Mouse (Mus musculus) forebrain, embryonic 10.5 days (tissue): ENCODE data around the gene Aff1. TPM values are rescaled to one million over a fixed set of nuclear protein-coding genes. Genes with fewer than 3 reads are reported as not detected.

Experiments
- DNase-seq: peaks from one replicate; pipeline ENCODE4 v3.0.0-alpha.2; 2017; ENCODE audit warnings: low spot score; ENCODE audit errors: extremely low spot score
- H3K27ac ChIP-seq: fragments of 300-500 bp; sonication (generic); 2 replicates; pipeline ENCODE4 v1.5.1; 2016; ENCODE audit warnings: mild to moderate bottlenecking
- H3K27me3 ChIP-seq: fragments of 300-500 bp; sonication (generic); 2 replicates; pipeline ENCODE4 v1.6.1; 2016; ENCODE audit warnings: mild to moderate bottlenecking; ENCODE audit not compliant: poor library complexity, severe bottlenecking
- H3K36me3 ChIP-seq: fragments of 300-500 bp; sonication (generic); replicated peaks from 2 replicates; pipeline ENCODE4 v1.6.1; 2016; ENCODE audit warnings: mild to moderate bottlenecking, moderate library complexity
- H3K4me1 ChIP-seq: fragments of 300-500 bp; sonication (generic); 2 replicates; pipeline ENCODE4 v1.6.1; 2016
- H3K4me3 ChIP-seq: fragments of 300-500 bp; sonication (generic); 2 replicates; pipeline ENCODE4 v1.5.1; 2016; ENCODE audit warnings: mild to moderate bottlenecking, moderate library complexity
- H3K9me3 ChIP-seq: fragments of 300-500 bp; sonication (generic); 2 replicates; pipeline ENCODE4 v1.6.1; 2016; ENCODE audit warnings: mild to moderate bottlenecking, moderate library complexity
- WGBS: fragments of 180-500 bp; shearing (Covaris S2); methylation state at CpG from one replicate; pipeline ENCODE4 v1.1.7; 2016; 5-methylcytosine and 5-hydroxymethylcytosine counted together
- polyA plus RNA-seq: library from polyadenylated mRNA; unstranded; fragments of >200 nt; fragmentation: Nextera tagmentation; extraction: Ambion mirVana; gene quantifications from 2 replicates; pipeline ENCODE4 v1.2.1, GENCODE M21; 2016

The Aff1 gene
- polyA plus RNA-seq, 1 experiment from 2014 or later, result 5.1 TPM

GRCm38 (mm10) chr5:103748343-103748742 lies 56.2 kb downstream of the Aff1 start:
- Histone ChIP-seq H3K9me3 (0 out of 2 replicates have a peak, but pooled peaks cover 4% of the 10 kb centered on the region), H3K27ac (no peak overlapping the region), H3K4me1 (peaks cover 17% of the 10 kb centered on the region), H3K27me3 (peaks cover 14% of the 10 kb centered on the region), H3K36me3 (no peaks in the 10 kb centered on the region), H3K4me3 (no peak overlapping the region)
- DNase-seq, result no peak

DNA sequence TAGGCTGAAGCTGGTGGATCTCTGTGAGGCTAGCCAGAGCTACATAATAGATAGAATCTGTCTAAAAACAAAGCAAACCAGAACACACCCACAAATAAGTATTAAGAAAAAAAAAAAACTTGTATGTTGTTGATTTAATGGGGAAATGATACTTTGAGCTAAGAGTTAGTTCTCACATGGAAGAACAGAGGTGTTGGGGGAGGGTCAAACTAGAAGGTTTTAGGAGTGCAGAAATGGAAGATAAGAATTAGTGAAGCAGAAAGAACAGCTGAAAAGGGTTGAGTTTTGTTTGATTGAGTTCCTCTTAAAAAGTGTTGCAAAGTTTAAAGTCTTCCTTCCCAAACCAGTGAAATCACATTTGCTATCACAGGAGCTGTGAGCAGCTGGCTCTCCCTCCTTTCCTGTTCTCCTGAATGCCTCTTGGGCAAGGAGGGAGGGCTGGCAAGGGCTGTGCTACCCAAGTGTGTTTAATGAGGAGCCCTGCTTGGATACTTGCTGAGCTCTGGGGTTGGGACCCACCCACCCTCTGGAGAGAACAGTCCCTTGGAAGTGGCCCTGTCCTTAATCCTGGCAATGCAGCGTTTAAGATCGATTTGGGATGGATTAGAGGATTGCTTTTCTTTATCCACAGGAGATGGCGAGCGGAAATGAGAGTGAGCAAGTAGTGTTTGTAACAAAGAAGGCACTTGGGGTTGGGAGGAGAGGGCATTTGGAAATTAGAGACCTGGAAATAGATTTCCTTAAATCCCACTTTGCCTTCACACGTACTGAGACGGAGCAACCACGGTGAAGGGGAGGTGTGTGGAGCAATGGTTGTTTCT lies 57.5 kb downstream of the Aff1 start:
- no peaks in the 10 kb centered on the region for H3K36me3 ChIP-seq
- 16% methylated on average over 7 of the region's 7 CpGs for WGBS
- no peak overlapping the region for H3K4me3 ChIP-seq
- H3K27me3 ChIP-seq, result peaks cover 14% of the 10 kb centered on the region
- peaks cover 18% of the 10 kb centered on the region for H3K4me1 ChIP-seq
- DNase-seq, result no peak
- H3K27ac ChIP-seq, result no peak overlapping the region
- 0 out of 2 replicates have a peak, but pooled peaks cover 4% of the 10 kb centered on the region for H3K9me3 ChIP-seq

GRCm38 (mm10) chr5:103752665-103753510 lies 60.7 kb downstream of the Aff1 start:
- H3K4me1 ChIP-seq, result peaks cover 33% of the 10 kb centered on the region
- peak; percentile 53 for DNase-seq
- 4% methylated on average over 23 of the region's 23 CpGs for WGBS
- H3K36me3 ChIP-seq, result peaks cover 3% of the 10 kb centered on the region; the same call in 1 of the 2 replicates
- peak overlapping the region; percentile 97 for H3K27ac ChIP-seq
- peaks cover 32% of the 10 kb centered on the region for H3K27me3 ChIP-seq
- peak overlapping the region; percentile 80 for H3K4me3 ChIP-seq
- H3K9me3 ChIP-seq, result peaks cover 3% of the 10 kb centered on the region; the same call in 1 of the 2 replicates

GRCm38 (mm10) chr5:103753511-103754329 lies 61.5 kb downstream of the Aff1 start:
- Histone ChIP-seq H3K27ac (peak overlapping the region; percentile 97), H3K36me3 (peaks cover 3% of the 10 kb centered on the region; the same call in 1 of the 2 replicates), H3K27me3 (peaks cover 32% of the 10 kb centered on the region), H3K9me3 (peaks cover 3% of the 10 kb centered on the region; the same call in 1 of the 2 replicates), H3K4me1 (peaks cover 41% of the 10 kb centered on the region), H3K4me3 (peak overlapping the region; percentile 80)
- under 1% methylated on average over 86 of the region's 86 CpGs for WGBS
- DNase-seq, result peak; percentile 86

- Histone ChIP-seq H3K36me3 (peaks cover 3% of the 10 kb centered on the region; the same call in 1 of the 2 replicates), H3K9me3 (peaks cover 3% of the 10 kb centered on the region; the same call in 1 of the 2 replicates), H3K4me1 (peaks cover 45% of the 10 kb centered on the region), H3K27me3 (peaks cover 32% of the 10 kb centered on the region), H3K4me3 (peak overlapping the region; percentile 80), H3K27ac (peak overlapping the region; percentile 97)
- 4% methylated on average over 41 of the region's 42 CpGs for WGBS
- DNase-seq, result peak; percentile 37
Observed at GRCm38 (mm10) chr5:103754330-103755134, 62.4 kb downstream of the Aff1 start.

- WGBS, result 49% methylated on average over 3 of the region's 3 CpGs
- H3K27me3 ChIP-seq, result peaks cover 32% of the 10 kb centered on the region
- peak overlapping the region; percentile 80 for H3K4me3 ChIP-seq
- H3K36me3 ChIP-seq, result peaks cover 3% of the 10 kb centered on the region; the same call in 1 of the 2 replicates
- peaks cover 3% of the 10 kb centered on the region; the same call in 1 of the 2 replicates for H3K9me3 ChIP-seq
- H3K4me1 ChIP-seq, result peaks cover 45% of the 10 kb centered on the region
- no peak for DNase-seq
- no peak overlapping the region; the same call in 1 of the 2 replicates for H3K27ac ChIP-seq
Observed at GRCm38 (mm10) chr5:103755135-103755487, 62.9 kb downstream of the Aff1 start.

- no peak for DNase-seq
- no peak overlapping the region for H3K4me3 ChIP-seq
- peaks cover 26% of the 10 kb centered on the region for H3K27me3 ChIP-seq
- WGBS, result 59% methylated on average over 6 of the region's 6 CpGs
- H3K9me3 ChIP-seq, result peaks cover 3% of the 10 kb centered on the region; the same call in 1 of the 2 replicates
- peaks cover 55% of the 10 kb centered on the region for H3K4me1 ChIP-seq
- H3K36me3 ChIP-seq, result peaks cover 3% of the 10 kb centered on the region; the same call in 1 of the 2 replicates
- H3K27ac ChIP-seq, result no peak overlapping the region
Observed at GRCm38 (mm10) chr5:103756231-103756714, 64.1 kb downstream of the Aff1 start.

DNA sequence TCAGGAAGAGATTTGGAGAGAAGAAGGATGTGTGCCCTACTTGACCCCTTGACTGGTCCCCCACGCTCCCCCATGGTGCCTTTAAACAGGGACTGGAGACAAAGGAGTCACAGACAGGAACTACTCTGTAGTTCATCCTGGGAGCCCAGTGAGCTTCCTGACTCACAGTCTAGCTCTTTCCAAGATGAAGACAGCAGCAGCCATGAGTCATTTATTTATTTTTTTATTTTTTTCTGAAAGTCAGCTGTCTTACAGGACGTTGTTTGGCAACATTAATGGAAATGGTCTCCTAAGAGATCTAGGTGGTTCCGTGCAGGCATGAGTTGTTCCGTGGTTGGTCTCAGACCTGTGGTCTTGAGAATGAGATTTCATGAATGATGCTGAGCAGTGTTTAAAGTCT lies 66.3 kb downstream of the Aff1 start:
- Histone ChIP-seq H3K36me3 (peaks cover 3% of the 10 kb centered on the region; the same call in 1 of the 2 replicates), H3K4me1 (peaks cover 45% of the 10 kb centered on the region), H3K27ac (no peak overlapping the region), H3K9me3 (peaks cover 3% of the 10 kb centered on the region; the same call in 1 of the 2 replicates), H3K4me3 (no peak overlapping the region), H3K27me3 (peaks cover 18% of the 10 kb centered on the region)
- DNase-seq, result no peak
- WGBS, result 78% methylated on average over 4 of the region's 4 CpGs

DNA sequence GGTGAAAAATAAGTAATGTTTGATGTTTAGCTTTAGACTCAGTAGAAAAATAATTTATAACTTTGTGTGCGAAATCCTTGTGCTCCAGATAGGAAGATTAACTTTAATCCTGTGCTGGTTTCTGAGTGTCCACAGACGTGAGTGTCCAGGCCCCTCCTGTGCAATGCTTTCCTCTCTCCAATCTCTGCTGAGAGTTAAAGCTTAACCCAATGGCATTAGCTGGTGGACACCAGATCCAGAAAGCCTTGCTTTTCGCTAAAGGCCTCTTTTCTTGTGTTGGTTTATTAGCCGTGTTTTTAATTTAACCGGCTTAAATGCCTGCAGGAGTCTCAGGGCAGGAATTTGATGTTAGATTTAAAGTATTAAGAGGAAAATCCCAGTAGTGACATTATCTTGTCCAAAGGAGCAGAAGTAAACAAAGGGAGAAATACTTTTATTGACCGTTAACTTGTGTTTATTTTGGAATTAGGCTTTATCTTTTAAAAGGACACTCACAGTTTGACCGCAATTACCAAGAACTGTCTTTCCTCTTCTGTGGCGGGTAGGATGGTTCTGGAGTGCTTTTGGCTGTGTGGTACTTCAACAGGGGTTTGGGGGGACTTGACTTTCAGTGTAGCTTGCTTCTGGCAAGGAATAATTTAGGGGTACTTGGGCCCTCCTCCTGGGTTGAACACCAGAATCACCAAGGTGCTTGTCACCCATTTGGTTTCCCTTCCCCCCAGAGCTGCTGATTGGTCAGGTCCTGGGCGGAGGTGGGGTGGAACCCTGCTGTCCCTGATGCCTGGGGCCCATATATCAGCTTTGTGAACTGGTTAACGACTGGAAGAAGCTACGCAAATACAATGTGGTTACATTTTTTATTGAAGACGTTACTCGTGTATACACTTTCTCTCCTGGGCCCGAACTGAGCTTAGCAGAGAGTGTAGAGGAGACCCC lies 67.6 kb downstream of the Aff1 start:
- peaks cover 3% of the 10 kb centered on the region; the same call in 1 of the 2 replicates for H3K36me3 ChIP-seq
- DNase-seq, result no peak
- peaks cover 18% of the 10 kb centered on the region for H3K27me3 ChIP-seq
- peak overlapping the region; percentile 80 for H3K27ac ChIP-seq
- WGBS, result 31% methylated on average over 14 of the region's 14 CpGs
- peaks cover 43% of the 10 kb centered on the region for H3K4me1 ChIP-seq
- H3K9me3 ChIP-seq, result peaks cover 3% of the 10 kb centered on the region; the same call in 1 of the 2 replicates
- peak overlapping the region; percentile 46 for H3K4me3 ChIP-seq

DNA sequence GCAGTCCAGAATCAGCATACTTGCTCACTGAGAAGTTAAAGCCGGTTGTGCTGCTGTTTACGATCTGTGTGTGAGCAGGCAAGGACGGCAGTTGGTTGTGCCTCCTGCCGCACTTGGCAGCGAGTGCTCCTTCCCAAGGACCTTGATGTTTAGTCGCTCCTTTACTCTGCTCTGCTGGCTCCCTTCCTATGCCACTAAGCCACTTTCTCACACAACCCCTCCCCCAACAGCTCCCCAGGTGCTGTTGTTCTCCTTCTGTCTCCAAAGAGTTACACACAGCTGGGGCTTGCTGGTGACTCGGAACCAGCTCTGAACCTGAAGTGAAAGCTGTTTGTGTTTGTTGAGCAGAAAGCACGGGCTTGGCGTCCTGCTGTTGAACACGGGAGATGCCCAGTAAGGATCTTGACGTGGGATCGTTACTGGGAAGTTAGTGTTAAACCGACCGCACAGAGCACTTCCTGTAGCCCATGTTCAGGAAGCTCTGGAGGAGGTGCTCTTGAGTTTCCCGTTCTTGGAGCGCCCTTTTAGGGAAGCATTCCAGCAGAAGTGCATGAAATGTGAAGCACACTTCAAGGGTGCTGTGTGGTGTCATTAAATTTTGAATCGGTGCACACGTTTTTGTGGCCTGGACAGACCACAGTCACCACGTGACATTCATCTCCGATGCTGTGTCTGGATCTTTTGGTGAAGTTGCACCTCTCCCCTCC lies 68.4 kb downstream of the Aff1 start:
- Histone ChIP-seq H3K36me3 (peaks cover 5% of the 10 kb centered on the region), H3K4me3 (peak overlapping the region; percentile 46), H3K27me3 (peaks cover 13% of the 10 kb centered on the region), H3K9me3 (peaks cover 5% of the 10 kb centered on the region), H3K27ac (peak overlapping the region; percentile 80), H3K4me1 (peaks cover 42% of the 10 kb centered on the region)
- peak; percentile 38 for DNase-seq
- WGBS, result 2% methylated on average over 20 of the region's 20 CpGs
